In the genomic region with DNA sequence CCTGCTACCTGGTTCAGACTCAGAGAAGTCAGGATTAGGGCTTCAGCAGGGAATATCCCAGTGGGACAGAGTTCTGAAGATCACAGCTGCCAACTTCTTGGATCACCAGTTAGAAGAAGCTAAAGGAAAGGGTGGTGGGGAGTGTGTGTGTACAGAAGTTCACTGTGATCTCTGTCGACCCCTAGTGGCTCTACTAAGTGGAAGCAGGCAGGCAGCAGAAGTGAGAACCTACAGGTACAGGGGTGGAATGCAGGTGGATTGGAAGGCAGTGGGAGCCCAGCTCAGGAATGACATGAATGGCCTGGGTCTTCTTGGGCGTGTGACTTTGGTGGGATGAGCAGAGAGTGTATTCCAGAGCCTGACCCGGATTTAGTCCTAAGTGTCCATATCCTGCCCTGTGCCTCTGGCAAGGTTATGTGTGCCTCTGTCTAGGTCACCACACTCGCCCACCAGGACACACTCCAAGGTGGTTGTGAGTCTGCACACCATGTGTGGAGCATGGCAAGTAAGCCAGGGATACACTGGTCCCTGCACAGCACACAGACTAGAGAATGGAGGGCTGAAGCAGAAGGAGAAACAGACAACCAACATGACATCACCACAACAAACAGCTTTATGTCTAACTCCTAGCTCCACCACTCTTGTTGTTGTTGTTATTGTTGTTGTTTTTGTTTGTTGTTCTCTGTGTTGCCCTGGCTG, we compare ENCODE assay signal across 8 mouse cellular contexts. TPM values are rescaled to one million over a fixed set of nuclear protein-coding genes. Genes with fewer than 3 reads are reported as not detected.
DNase-seq lines count a peak whose midpoint lies in the region; ATAC-seq and TF ChIP-seq lines count a peak whose summit lies in the region.

No protein-coding gene starts in this region.

- intact Hi-C loops in gastrocnemius, adult 2 months (cut with DNase I): loop anchor here (5.0 to 10.0 kb wide), 2 partner anchors 267 to 409 kb away; partner anchors contain the start of gene Aldh1a2

- no peaks in the 10 kb centered on the region for H3K36me3 ChIP-seq in C2C12 (ENCODE audit: control insufficient read depth, insufficient read depth)
- H3K36me3 ChIP-seq in intestine, embryonic 16.5 days (ENCODE audit: control insufficient read depth, insufficient read depth, low read length): no peaks in the 10 kb centered on the region
- H3K36me3 ChIP-seq in lung, postnatal 0 days (ENCODE audit: insufficient read depth, low read length): no peaks in the 10 kb centered on the region

- no peak overlapping the region for H3K4me3 ChIP-seq in gastrocnemius, adult 2 months
- H3K4me3 ChIP-seq in C2C12 (ENCODE audit: insufficient read depth, poor library complexity, severe bottlenecking): no peak overlapping the region
- no peak overlapping the region for H3K4me3 ChIP-seq in intestine, embryonic 16.5 days (ENCODE audit: low read length)
- H3K4me3 ChIP-seq in lung, postnatal 0 days (ENCODE audit: low read depth, low read length): no peak overlapping the region

- no peak overlapping the region for H3ac ChIP-seq in C2C12 (ENCODE audit: control insufficient read depth, insufficient read length, low read depth)

- no peak for DNase-seq in gastrocnemius, adult 2 months
- DNase-seq in gastrocnemius, postnatal 25 days: no peak
- peak; percentile 20 to 45 for DNase-seq in cerebellum, postnatal 25 days
- DNase-seq in lung, postnatal 0 days (ENCODE audit: low spot score): peak; percentile 85
- DNase-seq in thymus, postnatal 10 days (ENCODE audit: low spot score in 2 of 2): peak; percentile 14 to 63
- DNase-seq in adrenal gland, adult 8-10 months: no peak

- no peaks in the 10 kb centered on the region for H3K4me1 ChIP-seq in intestine, embryonic 16.5 days (ENCODE audit: control insufficient read depth, insufficient read depth, low read length)
- no peaks in the 10 kb centered on the region for H3K4me1 ChIP-seq in lung, postnatal 0 days (ENCODE audit: insufficient read depth, low read depth, low read length)

- no peak overlapping the region for H3K27ac ChIP-seq in gastrocnemius, adult 2 months
- H3K27ac ChIP-seq in intestine, embryonic 16.5 days (ENCODE audit: low read length): no peak overlapping the region
- no peak overlapping the region; the same call in 1 of the 2 replicates for H3K27ac ChIP-seq in lung, postnatal 0 days (ENCODE audit: low read length)

- H3K27me3 ChIP-seq in C2C12 (ENCODE audit: control insufficient read depth, insufficient read depth, insufficient read length): no peaks in the 10 kb centered on the region
- no peaks in the 10 kb centered on the region for H3K27me3 ChIP-seq in intestine, embryonic 16.5 days (replicated peaks; ENCODE audit: control insufficient read depth, insufficient read depth, low read length)
- no peaks in the 10 kb centered on the region for H3K27me3 ChIP-seq in lung, postnatal 0 days (replicated peaks; ENCODE audit: insufficient read depth, low read length)

- ATAC-seq in intestine, embryonic 16.5 days: peak; percentile 61
- peak; percentile 52 for ATAC-seq in lung, postnatal 0 days

- 40% methylated on average over 4 of the region's 4 CpGs for WGBS in intestine, embryonic 16.5 days
- 31% methylated on average over 4 of the region's 4 CpGs for WGBS in lung, postnatal 0 days

- peak; percentile 78 for TF ChIP-seq CTCF in gastrocnemius, adult 2 months (IDR thresholded peaks at IDR 0.05)
- peak; percentile 53 for TF ChIP-seq CTCF in C2C12 (IDR thresholded peaks at IDR 0.05; ENCODE audit: control insufficient read depth, insufficient read depth, insufficient read length)
- TF ChIP-seq CTCF in lung, postnatal 0 days (IDR thresholded peaks at IDR 0.05): peak; percentile 93

- no peaks in the 10 kb centered on the region for H3K79me3 ChIP-seq in C2C12 (ENCODE audit: low read depth)

- H3K4me2 ChIP-seq in intestine, embryonic 16.5 days (ENCODE audit: low read depth, low read length): no peak overlapping the region
- H3K4me2 ChIP-seq in lung, postnatal 0 days (replicated peaks; ENCODE audit: low read depth, low read length): no peak overlapping the region

- no peak for TF ChIP-seq EP300 in lung, postnatal 0 days (IDR thresholded peaks at IDR 0.05)

- H3K9me3 ChIP-seq in intestine, embryonic 16.5 days (ENCODE audit: control insufficient read depth, low read length): no peaks in the 10 kb centered on the region
- H3K9me3 ChIP-seq in lung, postnatal 0 days (ENCODE audit: low read length): no peaks in the 10 kb centered on the region

- no peaks in the 10 kb centered on the region for H3K79me2 ChIP-seq in C2C12 (ENCODE audit: control insufficient read depth, insufficient read depth)

- no peak overlapping the region for H3K9ac ChIP-seq in intestine, embryonic 16.5 days (ENCODE audit: low read depth, low read length)
- no peak overlapping the region for H3K9ac ChIP-seq in lung, postnatal 0 days (replicated peaks; ENCODE audit: low read depth)

TF ChIP-seq in C2C12, 6 proteins besides CTCF, POLR2A, EP300 and RAD21:
- no peak for TF ChIP-seq MYOG (IDR thresholded peaks at IDR 0.05; ENCODE audit: control insufficient read depth, extremely low read depth, insufficient read length)
- TF ChIP-seq CEBPB (IDR thresholded peaks at IDR 0.05; ENCODE audit: low read depth): no peak
- TF ChIP-seq MYOD1 (IDR thresholded peaks at IDR 0.05; ENCODE audit: control insufficient read depth, insufficient read length, low read depth): no peak
TF ChIP-seq in C2C12: peak in this region for 0.

RNA-seq across cellular contexts. Expression of gene Myzap, which starts 31.9 kb away (rescaled TPM):
- 1 to 10 TPM; 3.7 to 5.1 TPM for total RNA-seq in gastrocnemius, adult 2 months (2021)
- 1 to 10 TPM; 4.8 to 5.9 TPM for total RNA-seq in gastrocnemius, postnatal 25 days (2021)
- 0.70 TPM for polyA plus RNA-seq in C2C12 (2012; fragmentation: generic; extraction: Trizol)
- polyA plus RNA-seq in intestine, embryonic 16.5 days (2015; fragmentation: Nextera tagmentation; extraction: Ambion mirVana): 7.9 and 8.9 TPM in 2 replicates
- 126 and 136 TPM in 2 replicates for polyA plus RNA-seq in lung, postnatal 0 days (2015; fragmentation: Nextera tagmentation; extraction: Ambion mirVana)
- total RNA-seq in adrenal gland, adult 8-10 months (2022): 10 to 100 TPM in 3 of 4 experiments, 1 to 10 TPM in 1; 9.8 to 14.4 (median 11.5) TPM

Comparison
In these comparisons a context has a peak if more than half of its experiments do, and no peak if none do; other contexts are left out.
1. DNase-seq: peak in cerebellum, postnatal 25 days (2 of 2), lung, postnatal 0 days (single experiment) and thymus, postnatal 10 days (2 of 2); none in gastrocnemius, adult 2 months (single experiment), gastrocnemius, postnatal 25 days (single experiment) and adrenal gland, adult 8-10 months (single experiment).
2. Peak in every context shown above with its lines, with median percentiles within 50 percentile points of each other: CTCF ChIP-seq.